Mouse (Mus musculus) stomach, embryonic 15.5 days (tissue): ENCODE measurements around the gene Ficd. TPM values are rescaled to one million over a fixed set of nuclear protein-coding genes. Genes with fewer than 3 reads are reported as not detected.
"Not testable (repeated sequence)": the region's sequence is repeated elsewhere in the genome, so short reads cannot be mapped to it uniquely, and the experiment has no call there.

Experiments
- ATAC-seq: fragments of 200-750 bp; cut with Nextera tagmentation; 2 replicates; pipeline ENCODE4 v1.8.0; 2017; ENCODE audit warnings: low read depth, moderate number of reproducible peaks, moderate TSS enrichment; ENCODE audit not compliant: insufficient read depth, low FRiP score
- H3K27ac ChIP-seq: fragments of 300-500 bp; sonication (generic); 2 replicates; pipeline ENCODE4 v1.5.1; 2015; ENCODE audit warnings: mild to moderate bottlenecking, inconsistent platforms
- H3K27me3 ChIP-seq: fragments of 300-500 bp; sonication (generic); replicated peaks from 2 replicates; pipeline ENCODE4 v1.6.1; 2015; ENCODE audit warnings: inconsistent platforms
- H3K36me3 ChIP-seq: fragments of 300-500 bp; sonication (generic); 2 replicates; pipeline ENCODE4 v1.6.1; 2015; ENCODE audit warnings: inconsistent platforms
- H3K4me1 ChIP-seq: fragments of 300-500 bp; sonication (generic); 2 replicates; pipeline ENCODE4 v1.6.1; 2015; ENCODE audit warnings: inconsistent platforms
- H3K4me2 ChIP-seq: fragments of 300-500 bp; sonication (generic); 2 replicates; pipeline ENCODE4 v1.6.1; 2015; ENCODE audit warnings: mild to moderate bottlenecking, inconsistent platforms
- H3K4me3 ChIP-seq: fragments of 300-500 bp; sonication (generic); replicated peaks from 2 replicates; pipeline ENCODE4 v1.5.1; 2015; ENCODE audit warnings: inconsistent platforms
- H3K9ac ChIP-seq: fragments of 300-500 bp; sonication (generic); 2 replicates; pipeline ENCODE4 v1.6.1; 2015; ENCODE audit warnings: inconsistent platforms
- H3K9me3 ChIP-seq: fragments of 300-500 bp; sonication (generic); 2 replicates; pipeline ENCODE4 v1.6.1; 2016; ENCODE audit warnings: inconsistent platforms
- WGBS: fragments of 180-500 bp; shearing (Covaris S2); methylation state at CpG from one replicate; pipeline ENCODE4 v1.1.7; 2015; 5-methylcytosine and 5-hydroxymethylcytosine counted together
- polyA plus RNA-seq: library from polyadenylated mRNA; unstranded; fragments of >200 nt; fragmentation: Nextera tagmentation; extraction: Ambion mirVana; gene quantifications from 2 replicates; pipeline ENCODE4 v1.2.1, GENCODE M21; 2015

Gene Ficd
- polyA plus RNA-seq, 1 experiment from 2014 or later: 7.1 TPM

GRCm38 (mm10) chr5:113780082-113780752 is 44.6 kb downstream of the Ficd start:
- 92% methylated on average over 3 of the region's 3 CpGs for WGBS
- no peak overlapping the region for H3K9ac ChIP-seq
- H3K27ac ChIP-seq: no peak overlapping the region
- H3K36me3 ChIP-seq: peaks cover 17% of the 10 kb centered on the region
- H3K4me2 ChIP-seq: no peak overlapping the region
- H3K9me3 ChIP-seq: no peaks in the 10 kb centered on the region
- peaks cover 18% of the 10 kb centered on the region; the same call in 1 of the 2 replicates for H3K4me1 ChIP-seq
- peaks cover 5% of the 10 kb centered on the region; the same call in 1 of the 2 replicates for H3K27me3 ChIP-seq
- no peak for ATAC-seq
- H3K4me3 ChIP-seq: no peak overlapping the region

GRCm38 (mm10) chr5:113780763-113781162 is 45.2 kb downstream of the Ficd start:
- ATAC-seq: no peak
- H3K27ac ChIP-seq: no peak overlapping the region
- H3K27me3 ChIP-seq: peaks cover 5% of the 10 kb centered on the region; the same call in 1 of the 2 replicates
- no peak overlapping the region for H3K4me3 ChIP-seq
- no peak overlapping the region for H3K9ac ChIP-seq
- no peak overlapping the region for H3K4me2 ChIP-seq
- H3K4me1 ChIP-seq: peaks cover 18% of the 10 kb centered on the region; the same call in 1 of the 2 replicates
- 82% methylated on average over 5 of the region's 5 CpGs for WGBS
- H3K36me3 ChIP-seq: peaks cover 14% of the 10 kb centered on the region
- H3K9me3 ChIP-seq: no peaks in the 10 kb centered on the region

- Histone ChIP-seq H3K27me3 (peaks cover 5% of the 10 kb centered on the region; the same call in 1 of the 2 replicates), H3K4me3 (no peak overlapping the region), H3K27ac (no peak overlapping the region), H3K36me3 (peaks cover 9% of the 10 kb centered on the region), H3K4me2 (no peak overlapping the region), H3K9ac (no peak overlapping the region), H3K9me3 (no peaks in the 10 kb centered on the region), H3K4me1 (peaks cover 18% of the 10 kb centered on the region; the same call in 1 of the 2 replicates)
- ATAC-seq: no peak
- 70% methylated on average over 7 of the region's 7 CpGs for WGBS
Observed at GRCm38 (mm10) chr5:113781254-113781653, 45.7 kb downstream of the Ficd start.

GRCm38 (mm10) chr5:113781875-113782274 is 46.3 kb downstream of the Ficd start:
- Histone ChIP-seq H3K4me2 (no peak overlapping the region), H3K9me3 (no peaks in the 10 kb centered on the region), H3K27me3 (peaks cover 5% of the 10 kb centered on the region; the same call in 1 of the 2 replicates), H3K27ac (no peak overlapping the region), H3K9ac (no peak overlapping the region), H3K36me3 (peaks cover 7% of the 10 kb centered on the region; the same call in 1 of the 2 replicates), H3K4me3 (no peak overlapping the region), H3K4me1 (peaks cover 18% of the 10 kb centered on the region; the same call in 1 of the 2 replicates)
- whole genome bisulfite sequencing: 76% methylated on average over 7 of the region's 7 CpGs
- ATAC-seq: no peak

- peaks cover 5% of the 10 kb centered on the region; the same call in 1 of the 2 replicates for H3K27me3 ChIP-seq
- peaks cover under 1% of the 10 kb centered on the region; the same call in 1 of the 2 replicates for H3K36me3 ChIP-seq
- H3K4me3 ChIP-seq: no peak overlapping the region
- peaks cover 18% of the 10 kb centered on the region; the same call in 1 of the 2 replicates for H3K4me1 ChIP-seq
- no peak overlapping the region for H3K4me2 ChIP-seq
- H3K27ac ChIP-seq: peak overlapping the region; percentile 91
- no peak overlapping the region for H3K9ac ChIP-seq
- ATAC-seq: no peak
- WGBS: 82% methylated on average over 7 of the region's 7 CpGs
- no peaks in the 10 kb centered on the region for H3K9me3 ChIP-seq
Observed at GRCm38 (mm10) chr5:113782624-113783023, 47.0 kb downstream of the Ficd start.

- Histone ChIP-seq H3K4me1 (peaks cover 21% of the 10 kb centered on the region; the same call in 1 of the 2 replicates), H3K4me2 (0 out of 2 replicates have a peak overlapping the region, but pooled peaks have one; percentile 1), H3K9me3 (no peaks in the 10 kb centered on the region), H3K27ac (peak overlapping the region; percentile 91), H3K4me3 (no peak overlapping the region), H3K36me3 (no peaks in the 10 kb centered on the region), H3K27me3 (peaks cover 5% of the 10 kb centered on the region; the same call in 1 of the 2 replicates), H3K9ac (no peak overlapping the region)
- ATAC-seq: peak; percentile 64
- WGBS: 6% methylated on average over 12 of the region's 12 CpGs
Observed at GRCm38 (mm10) chr5:113783581-113784001, 48.0 kb downstream of the Ficd start.

- H3K27me3 ChIP-seq, H3K4me3 ChIP-seq, H3K9me3 ChIP-seq, H3K9ac ChIP-seq, H3K36me3 ChIP-seq, ATAC-seq: not testable (repeated sequence)
- Histone ChIP-seq H3K4me2 (0 out of 2 replicates have a peak overlapping the region, but pooled peaks have one; percentile 1), H3K4me1 (peaks cover 26% of the 10 kb centered on the region), H3K27ac (peak overlapping the region; percentile 91)
- 30% methylated on average over 3 of the region's 3 CpGs for WGBS
Observed at GRCm38 (mm10) chr5:113784104-113784503, 48.5 kb downstream of the Ficd start.

- Histone ChIP-seq H3K4me1 (peaks cover 38% of the 10 kb centered on the region), H3K9ac (no peak overlapping the region), H3K4me3 (no peak overlapping the region), H3K36me3 (no peaks in the 10 kb centered on the region), H3K9me3 (no peaks in the 10 kb centered on the region), H3K4me2 (no peak overlapping the region), H3K27ac (no peak overlapping the region), H3K27me3 (peaks cover 5% of the 10 kb centered on the region; the same call in 1 of the 2 replicates)
- WGBS: 79% methylated on average over 5 of the region's 5 CpGs
- no peak for ATAC-seq
Observed at GRCm38 (mm10) chr5:113786985-113787384, 51.4 kb downstream of the Ficd start.

- H3K4me2 ChIP-seq: no peak overlapping the region
- H3K4me1 ChIP-seq: peaks cover 26% of the 10 kb centered on the region
- 34% methylated on average over 6 of the region's 6 CpGs for WGBS
- ATAC-seq: 0 out of 2 replicates have a peak, but pooled peaks have one; percentile 19
- no peak overlapping the region for H3K4me3 ChIP-seq
- H3K27me3 ChIP-seq: no peaks in the 10 kb centered on the region
- H3K9ac ChIP-seq: no peak overlapping the region
- no peaks in the 10 kb centered on the region for H3K9me3 ChIP-seq
- no peaks in the 10 kb centered on the region for H3K36me3 ChIP-seq
- peak overlapping the region; percentile 59 for H3K27ac ChIP-seq
Observed at GRCm38 (mm10) chr5:113788645-113789044, 53.0 kb downstream of the Ficd start.

- 40% methylated on average over 7 of the region's 7 CpGs for WGBS
- Histone ChIP-seq H3K9me3 (no peaks in the 10 kb centered on the region), H3K27ac (peak overlapping the region; percentile 77), H3K9ac (no peak overlapping the region), H3K4me1 (peaks cover 25% of the 10 kb centered on the region), H3K4me2 (peak overlapping the region; percentile 10; the same call in 1 of the 2 replicates), H3K4me3 (no peak overlapping the region), H3K27me3 (no peaks in the 10 kb centered on the region), H3K36me3 (no peaks in the 10 kb centered on the region)
- ATAC-seq: peak; percentile 45
Observed at GRCm38 (mm10) chr5:113789075-113789788, 53.6 kb downstream of the Ficd start.
